Comparison of ENCODE assay signal across 17 mouse cellular contexts in the genomic region with DNA sequence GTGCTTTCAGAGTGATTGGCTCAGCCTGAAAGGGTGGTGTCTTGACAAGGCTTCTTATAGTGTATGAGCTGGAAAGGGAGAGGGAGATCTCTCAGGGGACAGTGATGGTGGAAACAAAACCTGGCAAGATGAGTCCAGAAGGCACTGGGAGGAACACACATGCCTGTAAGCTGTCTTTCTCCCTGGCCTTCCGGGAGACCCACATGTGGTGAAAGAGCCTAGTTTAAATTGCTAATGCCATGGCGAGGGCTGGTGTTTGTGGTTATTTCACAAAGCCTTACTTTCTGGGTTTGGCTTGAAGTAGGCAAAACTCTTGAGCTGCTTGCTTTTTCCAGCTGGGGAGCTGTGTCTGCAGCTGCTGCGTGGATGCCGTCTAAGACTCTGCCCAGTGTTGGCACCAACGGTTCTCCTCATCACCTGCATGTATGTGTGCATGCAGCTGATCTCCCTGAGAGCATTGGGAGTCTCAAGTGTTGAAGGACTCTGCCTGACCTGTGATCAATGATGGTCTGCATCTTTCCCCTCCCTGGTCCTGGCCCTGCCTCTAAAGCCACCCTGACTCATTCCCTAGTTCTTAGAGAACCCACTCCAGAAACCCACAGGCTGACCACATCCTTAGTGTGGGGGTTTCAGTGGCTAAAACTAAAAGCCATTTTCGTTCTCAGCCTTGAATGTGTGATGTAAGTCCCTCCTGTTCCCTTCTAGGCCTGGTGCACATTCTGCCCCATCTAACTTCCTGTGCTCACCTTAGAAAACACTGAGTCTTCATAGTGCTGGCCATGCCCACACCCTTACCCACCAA.
DNase-seq lines count a peak whose midpoint lies in the region; ATAC-seq lines count a peak whose summit lies in the region.
"Had no signal": no experiment of that assay in that cellular context is flagged by ENCODE, and none has a peak within 500 bp of the region (broad histone marks: within the 10 kb centered on the region; RNA-seq: fewer than 3 reads in every experiment).

No protein-coding gene starts in this region.

- no peaks in the 10 kb centered on the region for H3K9me3 ChIP-seq in liver, embryonic 12.5 days (replicated peaks)
- no peaks in the 10 kb centered on the region for H3K9me3 ChIP-seq in liver, embryonic 11.5 days (ENCODE audit: control insufficient read depth, low read length)
- H3K9me3 ChIP-seq in megakaryocyte, embryonic 14.5 days, result no peaks in the 10 kb centered on the region
- no peaks in the 10 kb centered on the region for H3K9me3 ChIP-seq in kidney, embryonic 14.5 days (ENCODE audit: control insufficient read depth, low read length)
- H3K9me3 ChIP-seq: heart, embryonic 15.5 days; kidney, embryonic 15.5 days; liver, embryonic 13.5 days; stomach, embryonic 15.5 days had no signal

- ATAC-seq in liver, embryonic 12.5 days, result no peak
- no peak for ATAC-seq in liver, embryonic 11.5 days (replicated peaks; ENCODE audit: low FRiP score)
- no peak for ATAC-seq in kidney, embryonic 14.5 days (ENCODE audit: low FRiP score, low TSS enrichment)
- ATAC-seq: hindbrain, embryonic 16.5 days; lung, postnatal 0 days; Patski had no signal

- 57% methylated on average over 6 of the region's 6 CpGs for WGBS in liver, embryonic 12.5 days (ENCODE audit: insufficient replicate concordance)
- WGBS in liver, embryonic 11.5 days, result 68% methylated on average over 6 of the region's 6 CpGs
- WGBS in kidney, embryonic 14.5 days, result 73% methylated on average over 6 of the region's 6 CpGs

- H3K36me3 ChIP-seq in liver, embryonic 12.5 days, result no peaks in the 10 kb centered on the region
- H3K36me3 ChIP-seq in liver, embryonic 11.5 days (ENCODE audit: control insufficient read depth, insufficient read depth, low read length), result no peaks in the 10 kb centered on the region
- H3K36me3 ChIP-seq in megakaryocyte, embryonic 14.5 days (replicated peaks; ENCODE audit: low read length), result no peaks in the 10 kb centered on the region
- no peaks in the 10 kb centered on the region for H3K36me3 ChIP-seq in kidney, embryonic 14.5 days (ENCODE audit: control insufficient read depth, insufficient read depth, low read length)
- H3K36me3 ChIP-seq: heart, embryonic 15.5 days; kidney, embryonic 15.5 days; liver, embryonic 13.5 days; stomach, embryonic 15.5 days had no signal

- no peak overlapping the region for H3K9ac ChIP-seq in liver, embryonic 12.5 days
- no peak overlapping the region for H3K9ac ChIP-seq in liver, embryonic 11.5 days (ENCODE audit: low read depth, low read length)
- H3K9ac ChIP-seq in kidney, embryonic 14.5 days (ENCODE audit: low read depth, low read length), result no peak overlapping the region
- H3K9ac ChIP-seq: heart, embryonic 15.5 days; kidney, embryonic 15.5 days; liver, embryonic 13.5 days; stomach, embryonic 15.5 days had no signal

- no peak for DNase-seq in liver, embryonic 11.5 days (ENCODE audit: low spot score)
- peak; percentile 8 for DNase-seq in T-cell, adult 2 months (ENCODE audit: low spot score)
- DNase-seq in thymus, postnatal 14 days, result peak; percentile 68
- DNase-seq in adrenal gland, postnatal 14 days, result no peak
- DNase-seq in cerebellum, postnatal 4 days (ENCODE audit: low spot score in 2 of 2), result no peak
- DNase-seq: cerebellum, postnatal 36 days; liver, embryonic 13.5 days had no signal

- H3K4me2 ChIP-seq in liver, embryonic 12.5 days, result no peak overlapping the region
- no peak overlapping the region for H3K4me2 ChIP-seq in liver, embryonic 11.5 days
- H3K4me2 ChIP-seq in kidney, embryonic 14.5 days (replicated peaks; ENCODE audit: low read depth, low read length), result no peak overlapping the region
- H3K4me2 ChIP-seq: heart, embryonic 15.5 days; kidney, embryonic 15.5 days; liver, embryonic 13.5 days; midbrain, embryonic 11.5 days; stomach, embryonic 15.5 days had no signal

- H3K27ac ChIP-seq in liver, embryonic 12.5 days, result peak overlapping the region; percentile 45; the same call in 1 of the 2 replicates
- no peak overlapping the region for H3K27ac ChIP-seq in liver, embryonic 11.5 days (ENCODE audit: low read depth, low read length)
- H3K27ac ChIP-seq in kidney, embryonic 14.5 days (ENCODE audit: low read depth, low read length), result no peak overlapping the region
- H3K27ac ChIP-seq: heart, embryonic 15.5 days; kidney, embryonic 15.5 days; stomach, embryonic 15.5 days had no signal

- H3K4me3 ChIP-seq in liver, embryonic 12.5 days, result no peak overlapping the region
- H3K4me3 ChIP-seq in liver, embryonic 11.5 days (ENCODE audit: low read depth, low read length), result no peak overlapping the region
- H3K4me3 ChIP-seq in megakaryocyte, embryonic 14.5 days (replicated peaks), result peak overlapping the region; percentile 38
- no peak overlapping the region for H3K4me3 ChIP-seq in kidney, embryonic 14.5 days (ENCODE audit: low read length)
- H3K4me3 ChIP-seq: heart, embryonic 15.5 days; kidney, embryonic 15.5 days; liver, embryonic 13.5 days; stomach, embryonic 15.5 days had no signal

- 0 out of 2 replicates have a peak, but pooled peaks cover 21% of the 10 kb centered on the region for H3K27me3 ChIP-seq in liver, embryonic 12.5 days (replicated peaks)
- H3K27me3 ChIP-seq in liver, embryonic 11.5 days (replicated peaks; ENCODE audit: control insufficient read depth, insufficient read depth, low read length), result no peaks in the 10 kb centered on the region
- H3K27me3 ChIP-seq in megakaryocyte, embryonic 14.5 days (replicated peaks), result no peaks in the 10 kb centered on the region
- H3K27me3 ChIP-seq in kidney, embryonic 14.5 days (ENCODE audit: control insufficient read depth, insufficient read depth, low read length), result no peaks in the 10 kb centered on the region
- H3K27me3 ChIP-seq: heart, embryonic 15.5 days; liver, embryonic 13.5 days; Patski; stomach, embryonic 15.5 days had no signal

- H3K4me1 ChIP-seq in liver, embryonic 12.5 days, result peaks cover 34% of the 10 kb centered on the region
- H3K4me1 ChIP-seq in liver, embryonic 11.5 days (replicated peaks; ENCODE audit: control insufficient read depth, insufficient read depth, low read length), result peaks cover 7% of the 10 kb centered on the region
- peaks cover 76% of the 10 kb centered on the region for H3K4me1 ChIP-seq in megakaryocyte, embryonic 14.5 days
- no peaks in the 10 kb centered on the region for H3K4me1 ChIP-seq in kidney, embryonic 14.5 days (ENCODE audit: control insufficient read depth, insufficient read depth, low read length)
- H3K4me1 ChIP-seq: heart, embryonic 15.5 days; kidney, embryonic 15.5 days; stomach, embryonic 15.5 days had no signal

Comparison
In these comparisons a context has a peak if more than half of its experiments do, and no peak if none do; other contexts are left out.
1. DNase-seq: peak in T-cell, adult 2 months (single experiment) and thymus, postnatal 14 days (single experiment); none in liver, embryonic 11.5 days (single experiment), adrenal gland, postnatal 14 days (single experiment) and cerebellum, postnatal 4 days (0 of 2).